Mouse (Mus musculus): ENCODE measurements around the gene Scarb1. TPM values are rescaled to one million over a fixed set of nuclear protein-coding genes. Genes with fewer than 3 reads are reported as not detected.

Scarb1 gene
- total RNA-seq, 1 experiment from 2014 or later, result 1,757 TPM

GRCm38 (mm10) chr5:125305229-125306081 lies 35.4 kb downstream of the Scarb1 start:
- peak; percentile 83 for DNase-seq

GRCm38 (mm10) chr5:125304245-125304856 lies 36.5 kb downstream of the Scarb1 start:
- DNase-seq, result peak; percentile 77

- DNase-seq, result peak; percentile 52
These were observed 37.8 kb downstream of the Scarb1 start for GRCm38 (mm10) chr5:125303055-125303454.

GRCm38 (mm10) chr5:125298234-125298633 lies 42.7 kb downstream of the Scarb1 start:
- no peak for DNase-seq

- no peak for DNase-seq
These were observed 43.7 kb downstream of the Scarb1 start for GRCm38 (mm10) chr5:125297171-125297570.

GRCm38 (mm10) chr5:125292951-125293350 lies 47.9 kb downstream of the Scarb1 start:
- peak; percentile 50 for DNase-seq

GRCm38 (mm10) chr5:125291895-125292294 lies 49.0 kb downstream of the Scarb1 start:
- no peak for DNase-seq

GRCm38 (mm10) chr5:125291387-125291786 lies 49.5 kb downstream of the Scarb1 start:
- no peak for DNase-seq

- DNase-seq, result no peak
These were observed 53.7 kb downstream of the Scarb1 start for GRCm38 (mm10) chr5:125287053-125287655.

- DNase-seq, result peak; percentile 84
These were observed 54.8 kb downstream of the Scarb1 start for GRCm38 (mm10) chr5:125286090-125286489.

GRCm38 (mm10) chr5:125283748-125284640 lies 56.9 kb downstream of the Scarb1 start:
- peak; percentile 56 for DNase-seq

GRCm38 (mm10) chr5:125279216-125279615 lies 61.7 kb downstream of the Scarb1 start:
- DNase-seq, result no peak

GRCm38 (mm10) chr5:125278314-125278713 lies 62.6 kb downstream of the Scarb1 start:
- DNase-seq, result peak; percentile 67

- no peak for DNase-seq
These were observed 63.6 kb downstream of the Scarb1 start for GRCm38 (mm10) chr5:125277313-125277712.

GRCm38 (mm10) chr5:125276765-125277164 lies 64.1 kb downstream of the Scarb1 start:
- DNase-seq, result no peak

GRCm38 (mm10) chr5:125275315-125275714 lies 65.6 kb downstream of the Scarb1 start:
- DNase-seq, result peak; percentile 77

GRCm38 (mm10) chr5:125274773-125275172 lies 66.1 kb downstream of the Scarb1 start:
- DNase-seq, result no peak

GRCm38 (mm10) chr5:125274182-125274581 lies 66.7 kb downstream of the Scarb1 start:
- no peak for DNase-seq

GRCm38 (mm10) chr5:125273666-125274109 lies 67.2 kb downstream of the Scarb1 start:
- peak; percentile 90 for DNase-seq

GRCm38 (mm10) chr5:125272231-125272988 lies 68.5 kb downstream of the Scarb1 start:
- no peak for DNase-seq

GRCm38 (mm10) chr5:125271531-125272203 lies 69.2 kb downstream of the Scarb1 start:
- DNase-seq, result peak; percentile 92
